Mouse (Mus musculus) hindbrain, embryonic 13.5 days (tissue): ENCODE results near the gene D17Wsu92e. TPM values are rescaled to one million over a fixed set of nuclear protein-coding genes. Genes with fewer than 3 reads are reported as not detected.
"Not testable (repeated sequence)": the region's sequence is repeated elsewhere in the genome, so short reads cannot be mapped to it uniquely, and the experiment has no call there.

Experiments
- ATAC-seq: fragments of 200-750 bp; cut with Nextera tagmentation; 2 replicates; pipeline ENCODE4 v1.8.0; 2017; ENCODE audit warnings: moderate TSS enrichment; ENCODE audit not compliant: low FRiP score
- H3K27ac ChIP-seq: fragments of 300-500 bp; sonication (generic); 2 replicates; pipeline ENCODE4 v1.5.1; 2015; ENCODE audit warnings: inconsistent platforms, mild to moderate bottlenecking, moderate library complexity
- H3K27me3 ChIP-seq: fragments of 300-500 bp; sonication (generic); 2 replicates; pipeline ENCODE4 v1.6.1; 2015; ENCODE audit warnings: mild to moderate bottlenecking, inconsistent platforms
- H3K36me3 ChIP-seq: fragments of 300-500 bp; sonication (generic); 2 replicates; pipeline ENCODE4 v1.6.1; 2015; ENCODE audit warnings: mild to moderate bottlenecking, inconsistent platforms
- H3K4me1 ChIP-seq: fragments of 300-500 bp; sonication (generic); replicated peaks from 2 replicates; pipeline ENCODE4 v1.6.1; 2015; ENCODE audit warnings: inconsistent platforms
- H3K4me2 ChIP-seq: fragments of 300-500 bp; sonication (generic); 2 replicates; pipeline ENCODE4 v1.6.1; 2015; ENCODE audit warnings: inconsistent platforms, mild to moderate bottlenecking, moderate library complexity
- H3K4me3 ChIP-seq: fragments of 300-500 bp; sonication (generic); 2 replicates; pipeline ENCODE4 v1.5.1; 2015; ENCODE audit warnings: mild to moderate bottlenecking, inconsistent platforms
- H3K9ac ChIP-seq: fragments of 300-500 bp; sonication (generic); 2 replicates; pipeline ENCODE4 v1.6.1; 2015; ENCODE audit warnings: mild to moderate bottlenecking, inconsistent platforms
- H3K9me3 ChIP-seq: fragments of 300-500 bp; sonication (generic); 2 replicates; pipeline ENCODE4 v1.6.1; 2016; ENCODE audit warnings: inconsistent platforms
- WGBS: fragments of 180-500 bp; shearing (Covaris S2); methylation state at CpG from one replicate; pipeline ENCODE4 v1.1.7; 2015; 5-methylcytosine and 5-hydroxymethylcytosine counted together
- polyA plus RNA-seq: library from polyadenylated mRNA; unstranded; fragments of >200 nt; fragmentation: Nextera tagmentation; extraction: Ambion mirVana; gene quantifications from 2 replicates; pipeline ENCODE4 v1.2.1, GENCODE M21; 2015

Gene D17Wsu92e
- polyA plus RNA-seq = 10.0 and 10.1 TPM in 2 replicates

- 0 out of 2 replicates have a peak, but pooled peaks cover 3% of the 10 kb centered on the region for H3K27me3 ChIP-seq
- peak within 1 kb of the TSS; percentile 97 for H3K4me3 ChIP-seq
- 3% methylated on average over 37 of the region's 56 CpGs for WGBS
- no peaks in the 10 kb centered on the region for H3K9me3 ChIP-seq
- peak within 1 kb of the TSS; percentile 93 for H3K9ac ChIP-seq
- H3K4me1 ChIP-seq = peaks cover 29% of the 10 kb centered on the region
- ATAC-seq = peak; percentile 96
- H3K36me3 ChIP-seq = no peaks in the 10 kb centered on the region
- peak within 1 kb of the TSS; percentile 93 for H3K27ac ChIP-seq
- H3K4me2 ChIP-seq = peak within 1 kb of the TSS; percentile 95
Measured at GRCm38 (mm10) chr17:27820568-27821406, at the start of gene D17Wsu92e. TSS of gene D17Wsu92e (minus strand) at chr17:27820648.

GRCm38 (mm10) chr17:27866737-27867136 is 46.3 kb upstream of the D17Wsu92e start:
- no peaks in the 10 kb centered on the region for H3K9me3 ChIP-seq
- no peaks in the 10 kb centered on the region for H3K36me3 ChIP-seq
- WGBS = 89% methylated on average over 4 of the region's 4 CpGs
- H3K4me3 ChIP-seq = no peak overlapping the region
- no peak for ATAC-seq
- no peaks in the 10 kb centered on the region for H3K27me3 ChIP-seq
- H3K27ac ChIP-seq = no peak overlapping the region
- H3K4me2 ChIP-seq = no peak overlapping the region
- H3K4me1 ChIP-seq = 0 out of 2 replicates have a peak, but pooled peaks cover 5% of the 10 kb centered on the region
- H3K9ac ChIP-seq = no peak overlapping the region

DNA sequence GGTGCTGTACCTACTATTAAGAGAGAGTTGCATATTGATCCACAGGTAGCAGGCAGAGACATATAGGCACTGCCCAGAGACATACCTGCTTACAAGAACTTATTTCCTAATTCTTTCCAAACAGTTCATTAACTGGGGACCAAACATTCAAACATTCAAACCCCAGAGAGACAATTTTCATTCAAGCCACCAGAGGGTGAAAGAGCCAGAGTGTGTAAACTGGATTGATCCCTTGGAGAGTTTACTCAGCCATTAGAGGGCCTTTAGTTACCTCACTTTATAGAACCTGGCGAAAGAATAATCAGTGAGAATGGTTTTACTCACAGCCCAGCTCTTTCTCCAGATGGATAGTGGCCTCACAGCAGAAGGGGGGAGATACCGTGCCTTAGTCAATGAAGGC is 45.0 kb upstream of the D17Wsu92e start:
- WGBS = 87% methylated on average over 2 of the region's 2 CpGs
- ATAC-seq = no peak
- no peak overlapping the region for H3K27ac ChIP-seq
- no peaks in the 10 kb centered on the region for H3K9me3 ChIP-seq
- H3K4me3 ChIP-seq = no peak overlapping the region
- no peaks in the 10 kb centered on the region for H3K36me3 ChIP-seq
- no peaks in the 10 kb centered on the region for H3K27me3 ChIP-seq
- H3K9ac ChIP-seq = no peak overlapping the region
- H3K4me1 ChIP-seq = peaks cover 7% of the 10 kb centered on the region; the same call in 1 of the 2 replicates
- H3K4me2 ChIP-seq = no peak overlapping the region

GRCm38 (mm10) chr17:27859131-27859530 is 38.7 kb upstream of the D17Wsu92e start:
- ATAC-seq = no peak
- peak overlapping the region; percentile 14; the same call in 1 of the 2 replicates for H3K9ac ChIP-seq
- peak overlapping the region; percentile 80 for H3K4me2 ChIP-seq
- peaks cover 33% of the 10 kb centered on the region for H3K4me1 ChIP-seq
- no peaks in the 10 kb centered on the region for H3K9me3 ChIP-seq
- H3K36me3 ChIP-seq = peaks cover 6% of the 10 kb centered on the region
- no peak overlapping the region for H3K4me3 ChIP-seq
- H3K27me3 ChIP-seq = no peaks in the 10 kb centered on the region
- WGBS = 35% methylated on average over 2 of the region's 2 CpGs
- H3K27ac ChIP-seq = no peak overlapping the region

GRCm38 (mm10) chr17:27857649-27858475 is 37.4 kb upstream of the D17Wsu92e start:
- no peak overlapping the region for H3K27ac ChIP-seq
- no peak for ATAC-seq
- H3K4me3 ChIP-seq = peak overlapping the region; percentile 85
- peaks cover 33% of the 10 kb centered on the region for H3K4me1 ChIP-seq
- peaks cover 16% of the 10 kb centered on the region for H3K36me3 ChIP-seq
- peak overlapping the region; percentile 91 for H3K9ac ChIP-seq
- 43% methylated on average over 11 of the region's 11 CpGs for WGBS
- peak overlapping the region; percentile 80 for H3K4me2 ChIP-seq
- H3K9me3 ChIP-seq = no peaks in the 10 kb centered on the region
- H3K27me3 ChIP-seq = no peaks in the 10 kb centered on the region

GRCm38 (mm10) chr17:27856798-27857648 is 36.6 kb upstream of the D17Wsu92e start:
- ATAC-seq = peak; percentile 76
- Histone ChIP-seq H3K27ac (peak overlapping the region; percentile 89), H3K36me3 (peaks cover 25% of the 10 kb centered on the region), H3K4me3 (peak overlapping the region; percentile 85), H3K4me2 (peak overlapping the region; percentile 80), H3K9me3 (no peaks in the 10 kb centered on the region), H3K9ac (peak overlapping the region; percentile 91), H3K27me3 (no peaks in the 10 kb centered on the region), H3K4me1 (peaks cover 33% of the 10 kb centered on the region)
- WGBS = 2% methylated on average over 52 of the region's 52 CpGs

- no peaks in the 10 kb centered on the region for H3K9me3 ChIP-seq
- peak within 1 kb of the TSS; percentile 85 for H3K4me3 ChIP-seq
- peaks cover 30% of the 10 kb centered on the region for H3K4me1 ChIP-seq
- peaks cover 30% of the 10 kb centered on the region for H3K36me3 ChIP-seq
- WGBS = under 1% methylated on average over 48 of the region's 54 CpGs
- peak; percentile 75 for ATAC-seq
- peak within 1 kb of the TSS; percentile 91 for H3K9ac ChIP-seq
- H3K4me2 ChIP-seq = peak within 1 kb of the TSS; percentile 80
- H3K27ac ChIP-seq = peak within 1 kb of the TSS; percentile 89
- H3K27me3 ChIP-seq = no peaks in the 10 kb centered on the region
Measured at GRCm38 (mm10) chr17:27856265-27856797, 35.9 kb upstream of the D17Wsu92e start, which contains the start of gene Uhrf1bp1. TSS of gene Uhrf1bp1 (plus strand) at chr17:27856441.

DNA sequence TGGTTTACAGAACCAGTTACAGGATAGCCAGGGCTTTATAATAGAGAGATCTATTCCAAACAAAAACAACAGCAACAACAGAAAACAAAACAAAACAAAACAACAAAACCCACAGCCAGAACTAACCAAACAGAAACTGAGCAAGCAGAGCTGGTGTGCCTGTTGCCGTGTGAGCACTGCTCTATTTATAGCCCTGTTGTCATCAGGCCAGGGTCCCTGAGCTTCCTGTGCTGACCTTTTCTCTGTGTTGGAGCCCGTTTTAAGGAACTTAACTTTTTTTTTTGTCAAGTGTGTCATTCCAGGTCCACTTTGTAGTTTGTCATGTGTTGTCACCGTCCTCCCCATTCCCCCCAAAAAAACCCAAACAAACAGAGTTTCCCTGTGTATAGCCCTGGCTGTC is 30.6 kb upstream of the D17Wsu92e start:
- WGBS = 86% methylated on average over 3 of the region's 3 CpGs
- Histone ChIP-seq H3K4me1 (no peaks in the 10 kb centered on the region), H3K9me3 (no peaks in the 10 kb centered on the region), H3K36me3 (peaks cover 82% of the 10 kb centered on the region), H3K27me3 (no peaks in the 10 kb centered on the region), H3K9ac (no peak overlapping the region), H3K4me3 (no peak overlapping the region), H3K27ac (no peak overlapping the region), H3K4me2 (no peak overlapping the region)
- ATAC-seq = no peak

DNA sequence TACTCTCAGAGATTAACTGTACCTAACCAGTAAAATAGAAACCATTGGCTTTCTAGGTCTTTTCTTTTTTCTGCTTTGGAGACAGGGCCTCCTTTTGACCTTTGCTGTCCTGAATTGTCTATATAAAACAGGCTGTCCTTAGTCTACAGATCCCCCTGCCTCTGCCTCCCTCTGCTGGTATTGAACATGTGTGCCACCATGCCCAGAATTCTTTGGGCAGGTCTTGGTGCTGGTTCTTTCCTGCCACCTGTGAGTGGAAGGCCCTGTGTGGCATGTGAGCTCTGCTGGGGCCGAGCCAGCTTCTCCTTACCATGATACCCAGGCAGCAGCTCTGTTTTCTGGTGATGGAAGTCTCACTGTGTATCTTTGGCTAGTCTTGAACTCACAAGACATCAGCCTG is 27.9 kb upstream of the D17Wsu92e start:
- 93% methylated on average over 1 of the region's 1 CpGs for WGBS
- H3K27me3 ChIP-seq = no peaks in the 10 kb centered on the region
- no peak overlapping the region for H3K9ac ChIP-seq
- H3K4me3 ChIP-seq = no peak overlapping the region
- peaks cover 94% of the 10 kb centered on the region for H3K36me3 ChIP-seq
- H3K4me1 ChIP-seq = no peaks in the 10 kb centered on the region
- H3K9me3 ChIP-seq = no peaks in the 10 kb centered on the region
- no peak overlapping the region for H3K27ac ChIP-seq
- ATAC-seq = no peak
- H3K4me2 ChIP-seq = no peak overlapping the region

DNA sequence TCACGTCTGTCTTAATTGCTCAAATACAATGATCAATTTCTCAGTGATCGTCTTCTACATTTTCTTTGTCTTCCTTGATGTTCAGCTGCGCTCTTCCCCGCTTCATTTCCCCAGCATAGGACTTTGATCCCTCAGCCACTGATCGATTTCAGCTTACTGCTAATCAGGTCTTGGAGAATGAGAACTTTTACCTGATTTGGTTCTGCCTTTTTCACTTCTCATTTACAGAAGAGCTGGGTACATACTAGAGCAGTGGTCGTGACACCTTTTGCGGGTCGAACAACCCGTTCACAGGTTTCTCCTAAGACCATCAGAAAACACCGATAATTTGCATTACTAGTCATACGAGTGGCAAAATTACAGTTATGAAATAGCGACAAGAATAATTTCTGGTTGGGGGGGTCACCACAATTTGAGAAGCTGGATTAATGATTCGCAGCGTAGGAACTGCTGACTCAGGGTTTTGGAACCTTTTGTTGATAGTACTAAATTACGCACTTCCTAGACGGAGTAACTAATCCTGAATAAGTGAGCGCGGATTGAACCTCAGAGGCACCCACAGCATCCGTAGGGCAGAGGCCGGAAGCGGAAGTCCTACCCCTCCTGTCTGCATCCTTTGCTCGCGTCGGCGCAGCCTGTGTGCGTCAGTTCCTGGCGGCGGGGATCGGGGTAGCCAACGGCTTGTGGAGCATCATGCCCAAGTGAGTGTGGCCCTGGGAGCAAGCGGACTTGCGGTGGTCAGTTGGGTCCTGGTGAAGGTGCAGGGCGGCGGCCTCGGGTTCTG is 19.2 kb upstream of the D17Wsu92e start:
- Histone ChIP-seq H3K4me3 (peak overlapping the region; percentile 93), H3K9ac (peak overlapping the region; percentile 89), H3K36me3 (peaks cover 26% of the 10 kb centered on the region), H3K27me3 (peaks cover 17% of the 10 kb centered on the region), H3K27ac (peak overlapping the region; percentile 79), H3K4me2 (peak overlapping the region; percentile 82), H3K4me1 (peaks cover 17% of the 10 kb centered on the region), H3K9me3 (no peaks in the 10 kb centered on the region)
- ATAC-seq = peak; percentile 95
- 3% methylated on average over 35 of the region's 35 CpGs for WGBS

DNA sequence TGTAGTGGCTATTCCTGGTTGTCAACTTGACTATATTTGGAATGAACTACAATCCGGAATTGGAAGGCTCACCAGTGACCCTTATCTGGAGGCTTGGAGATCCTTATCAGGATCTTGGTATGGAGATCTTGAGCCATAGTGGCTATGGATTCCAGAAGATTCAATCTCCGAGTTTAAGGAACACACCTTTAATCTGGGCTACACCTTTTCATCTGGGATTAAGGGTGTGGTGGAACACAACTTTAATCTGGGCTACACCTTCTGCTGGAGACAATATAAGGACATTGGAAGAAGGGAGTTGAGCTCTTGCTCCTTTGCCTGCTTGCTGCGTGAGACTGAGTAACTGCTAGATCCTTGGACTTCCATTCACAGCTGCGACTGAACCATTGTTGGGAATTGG is 17.4 kb upstream of the D17Wsu92e start, which contains the start of gene Snrpc:
Gene Snrpc, plus strand, starts transcription at position 301 of the 400 bp plus-strand sequence.
- peaks cover 17% of the 10 kb centered on the region for H3K4me1 ChIP-seq
- H3K27me3 ChIP-seq = peaks cover 30% of the 10 kb centered on the region
- peak within 1 kb of the TSS; percentile 82 for H3K4me2 ChIP-seq
- H3K27ac ChIP-seq, H3K9ac ChIP-seq, H3K36me3 ChIP-seq, H3K9me3 ChIP-seq, ATAC-seq, H3K4me3 ChIP-seq: not testable (repeated sequence)
- WGBS = 82% methylated on average over 4 of the region's 4 CpGs
